Mouse (Mus musculus) liver, embryonic 14.5 days (tissue): ENCODE measurements at regions not wholly inside any gene's neighbourhood (a gene's known extent, or its start where the extent isn't known, plus 50 kb on each side); places are given as distances from the start of the nearest gene placed in this dataset.

Source experiments
- ATAC-seq: fragments of 200-750 bp; cut with Nextera tagmentation; 2 replicates; pipeline ENCODE4 v1.8.0; 2017; ENCODE audit warnings: moderate number of reproducible peaks, mild to moderate bottlenecking, moderate library complexity; ENCODE audit not compliant: insufficient read depth
- DNase-seq, 3 experiments: peaks; one replicate each; pipeline ENCODE4 v3.0.0-alpha.2; 2012 to 2013; ENCODE audit warnings: low read depth in 3 of 3, low spot score in 3 of 3
- H3K27ac ChIP-seq: fragments of 300-500 bp; sonication (generic); 2 replicates; pipeline ENCODE4 v1.5.1; 2014; ENCODE audit warnings: moderate library complexity, mild to moderate bottlenecking, control low read depth, inconsistent platforms
- H3K27me3 ChIP-seq: fragments of 300-500 bp; sonication (generic); 2 replicates; pipeline ENCODE4 v1.6.1; 2014; ENCODE audit warnings: mild to moderate bottlenecking, low read length, moderate library complexity; ENCODE audit not compliant: control insufficient read depth, insufficient read depth
- H3K36me3 ChIP-seq: fragments of 300-500 bp; sonication (generic); replicated peaks from 2 replicates; pipeline ENCODE4 v1.6.1; 2014; ENCODE audit warnings: low read depth; ENCODE audit not compliant: control insufficient read depth, insufficient read depth
- H3K4me1 ChIP-seq, 2 experiments: fragments of 200-500 bp in 1 of 2; fragments of 300-500 bp in 1 of 2; sonication (generic) in 1 of 2; replicated peaks; 2 replicates each; pipeline ENCODE4 v1.6.1; 2012 to 2014; ENCODE audit warnings: antibody characterized with exemption in 1 of 2, inconsistent platforms in 1 of 2, low read length in 1 of 2; ENCODE audit not compliant: control insufficient read depth in 2 of 2, insufficient read depth in 2 of 2
- H3K4me2 ChIP-seq: fragments of 300-500 bp; sonication (generic); 2 replicates; pipeline ENCODE4 v1.6.1; 2014; ENCODE audit warnings: low read depth, mild to moderate bottlenecking, control low read depth, moderate library complexity
- H3K4me3 ChIP-seq, 2 experiments: fragments of 200-500 bp in 1 of 2; fragments of 300-500 bp in 1 of 2; sonication (generic) in 1 of 2; 2 replicates each; pipeline ENCODE4 v1.5.1; 2012 to 2014; ENCODE audit warnings: low read depth in 2 of 2, low read length in 2 of 2, mild to moderate bottlenecking in 2 of 2, control low read depth in 1 of 2, inconsistent platforms in 1 of 2, moderate library complexity in 1 of 2; ENCODE audit not compliant: insufficient read depth in 1 of 2
- H3K9ac ChIP-seq: fragments of 300-500 bp; sonication (generic); replicated peaks from 2 replicates; pipeline ENCODE4 v1.6.1; 2014; ENCODE audit warnings: mild to moderate bottlenecking, control low read depth, moderate library complexity
- H3K9me3 ChIP-seq: fragments of 300-500 bp; sonication (generic); 2 replicates; pipeline ENCODE4 v1.6.1; 2016; ENCODE audit warnings: low read length, mixed read lengths; ENCODE audit not compliant: control insufficient read depth
- CTCF ChIP-seq: IDR thresholded peaks from 2 replicates; pipeline ENCODE4 v1.5.1; 2016; ENCODE audit warnings: antibody characterized with exemption, low read depth, control low read depth
- EP300 ChIP-seq: IDR thresholded peaks from 2 replicates; pipeline ENCODE4 v1.6.1; 2016; ENCODE audit warnings: antibody characterized with exemption, low read depth
- WGBS: fragments of 180-500 bp; shearing (Covaris S2); extraction: QIAGEN DNeasy Blood & Tissue Kit; methylation state at CpG from one replicate; pipeline ENCODE4 v1.1.7; 2014; ENCODE audit not compliant: insufficient replicate concordance; 5-methylcytosine and 5-hydroxymethylcytosine counted together

DNA sequence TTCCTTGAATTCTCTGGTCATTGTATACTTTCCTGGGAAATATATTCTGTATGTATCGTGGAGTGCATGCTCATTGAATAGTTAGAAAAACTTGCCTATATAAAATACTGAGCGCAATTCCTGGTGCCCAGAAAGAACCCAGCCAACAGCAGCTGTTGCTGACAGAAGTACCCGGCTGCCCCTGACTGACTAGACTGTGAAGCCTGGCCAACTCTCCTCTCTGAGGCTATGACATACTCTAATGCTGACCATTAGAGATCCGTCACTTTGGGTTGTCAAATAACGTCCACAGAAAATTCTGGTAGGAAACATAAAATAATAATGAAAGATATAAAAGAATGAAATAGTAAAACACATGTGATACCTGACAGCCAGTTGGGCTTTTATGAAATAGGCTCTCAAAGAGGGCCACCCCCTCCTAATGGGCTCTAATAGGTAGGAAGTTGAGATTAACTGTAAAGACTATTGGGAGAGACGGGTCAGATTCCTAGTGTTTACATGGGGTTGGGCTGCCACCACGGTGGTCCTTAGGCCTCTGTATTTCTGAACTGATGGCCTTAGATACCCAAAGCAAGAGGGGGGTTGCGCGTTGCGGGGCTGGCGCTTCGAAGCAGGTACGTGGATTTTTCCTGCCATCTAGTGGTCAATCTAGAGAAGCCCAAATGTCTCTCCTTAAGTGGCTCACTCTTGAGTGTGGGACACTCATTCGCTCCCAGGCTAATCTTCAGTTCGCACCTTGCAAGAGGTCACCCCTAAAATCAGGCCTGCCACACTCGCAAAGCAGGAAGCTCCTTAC is 53.0 kb upstream of the Mon1b start:
- Histone ChIP-seq H3K9me3 (no peaks in the 10 kb centered on the region), H3K27me3 (no peaks in the 10 kb centered on the region), H3K4me2 (no peak overlapping the region), H3K4me3 (no peak overlapping the region), H3K9ac (no peak overlapping the region), H3K27ac (no peak overlapping the region), H3K4me1 (no peaks in the 10 kb centered on the region), H3K36me3 (no peaks in the 10 kb centered on the region)
- peak; percentile 56 for TF ChIP-seq CTCF
- no peak for TF ChIP-seq EP300
- DNase-seq (no peak), ATAC-seq (no peak)
- 27% methylated on average over 16 of the region's 16 CpGs for WGBS

DNA sequence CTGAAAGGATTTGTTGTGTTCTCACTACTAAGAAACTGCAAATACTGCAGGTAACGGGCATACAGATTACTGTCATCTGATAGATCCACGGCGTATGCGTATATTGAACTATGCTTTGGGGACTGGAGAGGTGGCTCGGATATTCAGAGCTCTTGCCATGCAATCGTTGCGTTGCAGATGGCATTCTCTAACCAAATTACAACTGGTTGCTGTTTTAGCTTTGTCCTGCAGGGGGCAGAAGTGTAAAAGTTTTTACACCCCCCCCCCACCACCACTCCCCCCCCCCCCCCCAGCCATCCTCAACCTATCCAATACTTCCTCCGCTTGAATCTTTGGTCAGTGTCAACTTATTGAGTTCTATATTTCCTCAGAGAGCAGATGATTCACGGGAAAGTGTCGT is 51.6 kb upstream of the Mon1b start:
- TF ChIP-seq CTCF (no peak), EP300 (no peak)
- Histone ChIP-seq H3K27ac (no peak overlapping the region), H3K4me3 (no peak overlapping the region), H3K4me1 (no peaks in the 10 kb centered on the region), H3K9me3 (no peaks in the 10 kb centered on the region), H3K9ac (no peak overlapping the region), H3K36me3 (no peaks in the 10 kb centered on the region), H3K4me2 (no peak overlapping the region), H3K27me3 (no peaks in the 10 kb centered on the region)
- DNase-seq (no peak), ATAC-seq (no peak)
- WGBS, result 56% methylated on average over 10 of the region's 10 CpGs
